Mouse (Mus musculus): ENCODE results near the gene Ces3a. TPM values are rescaled to one million over a fixed set of nuclear protein-coding genes. Genes with fewer than 3 reads are reported as not detected.

Gene Ces3a
- total RNA-seq (2014; rRNA removed) (819 and 925 TPM in 2 replicates), polyA plus RNA-seq (2012; rRNA removed) (768 and 1,045 TPM in 2 replicates)

GRCm38 (mm10) chr8:105048371-105048854 is at the start of gene Ces3a:
TSS of gene Ces3a (plus strand) at chr8:105048601.
- peak within 1 kb of the TSS; percentile 83 for H3K4me3 ChIP-seq (ENCODE audit: insufficient read depth, low read depth, low read length)
- TF ChIP-seq CTCF (IDR thresholded peaks at IDR 0.05; ENCODE audit: low read depth, low read length), result no peak
- TF ChIP-seq POLR2A (IDR thresholded peaks at IDR 0.05; ENCODE audit: extremely low read depth, insufficient read depth, low read length), result peak; percentile 73; the same call in 1 of the 2 replicates
- peak within 1 kb of the TSS; percentile 93 for H3K9ac ChIP-seq (ENCODE audit: low read depth, low read length)
- H3K27me3 ChIP-seq (ENCODE audit: control insufficient read depth, insufficient read depth, low read length), result no peaks in the 10 kb centered on the region
- H3K36me3 ChIP-seq (ENCODE audit: control insufficient read depth, insufficient read depth, low read length), result peaks cover 31% of the 10 kb centered on the region
- WGBS, result 17% methylated on average over 3 of the region's 3 CpGs
- H3K27ac ChIP-seq (replicated peaks; ENCODE audit: insufficient read depth, low read depth, low read length), result peak within 1 kb of the TSS; percentile 94
- peaks cover 42% of the 10 kb centered on the region for H3K4me1 ChIP-seq (ENCODE audit: control insufficient read depth, insufficient read depth, low read length)
- DNase-seq (ENCODE audit: extremely low read depth, low read depth, low spot score), result peak; percentile 93
- H3K79me2 ChIP-seq (ENCODE audit: control insufficient read depth, insufficient read depth, low read length), result no peaks in the 10 kb centered on the region

GRCm38 (mm10) chr8:104999183-104999582 is 49.2 kb upstream of the Ces3a start:
- 51% methylated on average over 6 of the region's 6 CpGs for WGBS
- H3K79me2 ChIP-seq (ENCODE audit: control insufficient read depth, insufficient read depth, low read length), result no peaks in the 10 kb centered on the region
- no peaks in the 10 kb centered on the region for H3K36me3 ChIP-seq (ENCODE audit: control insufficient read depth, insufficient read depth, low read length)
- TF ChIP-seq POLR2A (IDR thresholded peaks at IDR 0.05; ENCODE audit: extremely low read depth, insufficient read depth, low read length) (no peak), CTCF (IDR thresholded peaks at IDR 0.05; ENCODE audit: low read depth, low read length) (no peak)
- H3K9ac ChIP-seq (ENCODE audit: low read depth, low read length), result no peak overlapping the region
- DNase-seq (ENCODE audit: extremely low read depth, low read depth, low spot score), result peak; percentile 62
- no peak overlapping the region for H3K27ac ChIP-seq (replicated peaks; ENCODE audit: insufficient read depth, low read depth, low read length)
- no peaks in the 10 kb centered on the region for H3K27me3 ChIP-seq (ENCODE audit: control insufficient read depth, insufficient read depth, low read length)
- no peak overlapping the region for H3K4me3 ChIP-seq (ENCODE audit: insufficient read depth, low read depth, low read length)
- H3K4me1 ChIP-seq (ENCODE audit: control insufficient read depth, insufficient read depth, low read length), result peaks cover 20% of the 10 kb centered on the region; the same call in 1 of the 2 replicates

DNA sequence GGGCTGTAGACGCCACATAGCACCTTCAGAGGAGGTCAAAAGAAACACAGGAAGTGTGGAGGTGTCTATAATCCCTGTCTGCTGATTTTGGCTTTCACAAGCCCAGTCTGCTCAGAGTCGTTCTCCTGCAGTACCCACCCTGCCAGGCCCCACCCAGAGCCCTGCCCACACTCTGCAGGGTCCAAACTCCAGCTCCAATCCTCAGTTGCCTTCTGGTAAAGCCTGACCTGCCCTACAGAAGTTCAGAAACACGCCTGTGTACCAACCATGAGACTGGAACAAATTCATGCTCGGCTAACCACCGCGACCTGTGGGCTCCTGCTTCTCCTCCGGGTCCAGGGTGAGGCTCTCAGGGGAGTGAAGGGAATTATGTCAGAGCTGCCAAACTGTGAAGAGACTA is 47.8 kb upstream of the Ces3a start, which contains the start of gene Ces2h:
Ces2h (plus strand) TSS at position 268 of the 400 bp plus-strand sequence.
- H3K36me3 ChIP-seq (ENCODE audit: control insufficient read depth, insufficient read depth, low read length), result no peaks in the 10 kb centered on the region
- TF ChIP-seq CTCF (IDR thresholded peaks at IDR 0.05; ENCODE audit: low read depth, low read length), result no peak
- TF ChIP-seq POLR2A (IDR thresholded peaks at IDR 0.05; ENCODE audit: extremely low read depth, insufficient read depth, low read length), result no peak
- H3K4me1 ChIP-seq (ENCODE audit: control insufficient read depth, insufficient read depth, low read length), result peaks cover 20% of the 10 kb centered on the region; the same call in 1 of the 2 replicates
- peak within 1 kb of the TSS; percentile 16 for H3K4me3 ChIP-seq (ENCODE audit: insufficient read depth, low read depth, low read length)
- H3K9ac ChIP-seq (ENCODE audit: low read depth, low read length), result peak within 1 kb of the TSS; percentile 58
- no peaks in the 10 kb centered on the region for H3K79me2 ChIP-seq (ENCODE audit: control insufficient read depth, insufficient read depth, low read length)
- WGBS, result 37% methylated on average over 7 of the region's 7 CpGs
- peak within 1 kb of the TSS; percentile 72 for H3K27ac ChIP-seq (replicated peaks; ENCODE audit: insufficient read depth, low read depth, low read length)
- DNase-seq (ENCODE audit: extremely low read depth, low read depth, low spot score), result peak; percentile 88
- no peaks in the 10 kb centered on the region for H3K27me3 ChIP-seq (ENCODE audit: control insufficient read depth, insufficient read depth, low read length)

DNA sequence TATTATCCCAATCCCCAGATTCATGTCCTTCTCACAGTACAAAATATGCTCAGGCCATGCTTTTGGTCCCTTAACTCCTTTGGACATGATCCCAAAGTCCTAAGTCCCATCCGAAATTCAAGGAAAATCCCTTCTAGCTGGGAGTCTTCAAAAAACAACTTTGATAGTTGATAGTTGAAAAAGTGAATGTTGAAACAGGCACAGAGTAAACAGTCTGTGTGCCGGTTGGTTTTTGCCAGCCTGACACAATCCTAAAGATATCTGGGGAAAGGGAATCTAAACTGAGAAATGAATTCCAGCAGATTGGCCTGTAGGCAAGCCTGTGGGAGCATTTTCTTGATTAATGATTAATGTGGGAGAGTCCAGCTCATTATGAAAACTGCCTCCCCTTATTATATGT is 38.4 kb upstream of the Ces3a start:
- WGBS, result 24% methylated on average over 2 of the region's 2 CpGs
- H3K27ac ChIP-seq (replicated peaks; ENCODE audit: insufficient read depth, low read depth, low read length), result peak overlapping the region; percentile 76

GRCm38 (mm10) chr8:105011136-105011535 is 37.3 kb upstream of the Ces3a start:
- TF ChIP-seq POLR2A (IDR thresholded peaks at IDR 0.05; ENCODE audit: extremely low read depth, insufficient read depth, low read length) (no peak), CTCF (IDR thresholded peaks at IDR 0.05; ENCODE audit: low read depth, low read length) (peak; percentile 27; the same call in 1 of the 2 replicates)
- peaks cover 15% of the 10 kb centered on the region for H3K4me1 ChIP-seq (ENCODE audit: control insufficient read depth, insufficient read depth, low read length)
- no peaks in the 10 kb centered on the region for H3K36me3 ChIP-seq (ENCODE audit: control insufficient read depth, insufficient read depth, low read length)
- peak; percentile 51 for DNase-seq (ENCODE audit: extremely low read depth, low read depth, low spot score)
- no peaks in the 10 kb centered on the region for H3K79me2 ChIP-seq (ENCODE audit: control insufficient read depth, insufficient read depth, low read length)
- WGBS, result 79% methylated on average over 12 of the region's 12 CpGs
- H3K4me3 ChIP-seq (ENCODE audit: insufficient read depth, low read depth, low read length), result no peak overlapping the region
- H3K9ac ChIP-seq (ENCODE audit: low read depth, low read length), result no peak overlapping the region; the same call in 1 of the 2 replicates
- peak overlapping the region; percentile 76 for H3K27ac ChIP-seq (replicated peaks; ENCODE audit: insufficient read depth, low read depth, low read length)
- no peaks in the 10 kb centered on the region for H3K27me3 ChIP-seq (ENCODE audit: control insufficient read depth, insufficient read depth, low read length)

More for the DNA sequence above, 38.4 kb upstream of the Ces3a start:
- TF ChIP-seq CTCF (IDR thresholded peaks at IDR 0.05; ENCODE audit: low read depth, low read length) (no peak), POLR2A (IDR thresholded peaks at IDR 0.05; ENCODE audit: extremely low read depth, insufficient read depth, low read length) (no peak)
- peak; percentile 91 for DNase-seq (ENCODE audit: extremely low read depth, low read depth, low spot score)
- Histone ChIP-seq H3K27me3 (ENCODE audit: control insufficient read depth, insufficient read depth, low read length) (no peaks in the 10 kb centered on the region), H3K9ac (ENCODE audit: low read depth, low read length) (no peak overlapping the region), H3K4me3 (ENCODE audit: insufficient read depth, low read depth, low read length) (no peak overlapping the region), H3K79me2 (ENCODE audit: control insufficient read depth, insufficient read depth, low read length) (no peaks in the 10 kb centered on the region), H3K4me1 (ENCODE audit: control insufficient read depth, insufficient read depth, low read length) (peaks cover 15% of the 10 kb centered on the region), H3K36me3 (ENCODE audit: control insufficient read depth, insufficient read depth, low read length) (no peaks in the 10 kb centered on the region)

GRCm38 (mm10) chr8:105014391-105014790 is 34.0 kb upstream of the Ces3a start:
- DNase-seq (ENCODE audit: extremely low read depth, low read depth, low spot score), result no peak
- no peaks in the 10 kb centered on the region for H3K36me3 ChIP-seq (ENCODE audit: control insufficient read depth, insufficient read depth, low read length)
- TF ChIP-seq POLR2A (IDR thresholded peaks at IDR 0.05; ENCODE audit: extremely low read depth, insufficient read depth, low read length), result no peak
- TF ChIP-seq CTCF (IDR thresholded peaks at IDR 0.05; ENCODE audit: low read depth, low read length), result no peak
- 97% methylated on average over 5 of the region's 5 CpGs for WGBS
- H3K4me3 ChIP-seq (ENCODE audit: insufficient read depth, low read depth, low read length), result no peak overlapping the region
- H3K79me2 ChIP-seq (ENCODE audit: control insufficient read depth, insufficient read depth, low read length), result no peaks in the 10 kb centered on the region
- H3K27me3 ChIP-seq (ENCODE audit: control insufficient read depth, insufficient read depth, low read length), result no peaks in the 10 kb centered on the region
- peaks cover 13% of the 10 kb centered on the region for H3K4me1 ChIP-seq (ENCODE audit: control insufficient read depth, insufficient read depth, low read length)
- no peak overlapping the region for H3K27ac ChIP-seq (replicated peaks; ENCODE audit: insufficient read depth, low read depth, low read length)
- H3K9ac ChIP-seq (ENCODE audit: low read depth, low read length), result no peak overlapping the region
